Mouse (Mus musculus) midbrain, embryonic 14.5 days (tissue): ENCODE measurements around the gene Shroom2. TPM values are rescaled to one million over a fixed set of nuclear protein-coding genes. Genes with fewer than 3 reads are reported as not detected.

Experiments
- ATAC-seq: fragments of 200-750 bp; cut with Nextera tagmentation; 2 replicates; pipeline ENCODE4 v1.8.0; 2017; ENCODE audit warnings: moderate number of reproducible peaks, moderate library complexity; ENCODE audit not compliant: low FRiP score, low TSS enrichment
- DNase-seq: peaks from one replicate; pipeline ENCODE4 v3.0.0-alpha.2; 2015
- H3K27ac ChIP-seq: fragments of 300-500 bp; sonication (generic); replicated peaks from 2 replicates; pipeline ENCODE4 v1.5.1; 2014; ENCODE audit warnings: mild to moderate bottlenecking, low read depth, low read length, moderate library complexity
- H3K27me3 ChIP-seq: fragments of 300-500 bp; sonication (generic); 2 replicates; pipeline ENCODE4 v1.6.1; 2014; ENCODE audit warnings: low read length, control low read depth, mixed read lengths; ENCODE audit not compliant: control insufficient read depth, insufficient read depth
- H3K36me3 ChIP-seq: fragments of 300-500 bp; sonication (generic); 2 replicates; pipeline ENCODE4 v1.6.1; 2014; ENCODE audit warnings: low read length, control low read depth; ENCODE audit not compliant: control insufficient read depth, insufficient read depth
- H3K4me1 ChIP-seq: fragments of 300-500 bp; sonication (generic); 2 replicates; pipeline ENCODE4 v1.6.1; 2014; ENCODE audit warnings: mild to moderate bottlenecking, antibody characterized with exemption, low read length, control low read depth; ENCODE audit not compliant: control insufficient read depth, insufficient read depth
- H3K4me2 ChIP-seq: fragments of 300-500 bp; sonication (generic); 2 replicates; pipeline ENCODE4 v1.6.1; 2014; ENCODE audit warnings: mild to moderate bottlenecking, low read length, moderate library complexity
- H3K4me3 ChIP-seq: fragments of 300-500 bp; sonication (generic); replicated peaks from 2 replicates; pipeline ENCODE4 v1.5.1; 2014; ENCODE audit warnings: low read depth, low read length
- H3K9ac ChIP-seq: fragments of 300-500 bp; sonication (generic); replicated peaks from 2 replicates; pipeline ENCODE4 v1.6.1; 2014; ENCODE audit warnings: mild to moderate bottlenecking, low read length, moderate library complexity
- H3K9me3 ChIP-seq: fragments of 300-500 bp; sonication (generic); 2 replicates; pipeline ENCODE4 v1.6.1; 2016; ENCODE audit warnings: low read length, control low read depth, mixed read lengths; ENCODE audit not compliant: control insufficient read depth
- WGBS: fragments of 180-500 bp; shearing (Covaris S2); extraction: QIAGEN DNeasy Blood & Tissue Kit; methylation state at CpG from one replicate; pipeline ENCODE4 v1.1.7; 2014; 5-methylcytosine and 5-hydroxymethylcytosine counted together
- polyA plus RNA-seq: library from polyadenylated mRNA; unstranded; fragments of >200 nt; fragmentation: Nextera tagmentation; extraction: Ambion mirVana; gene quantifications from 2 replicates; pipeline ENCODE4 v1.2.1, GENCODE M21; 2014

Shroom2 gene
- polyA plus RNA-seq, 1 experiment from 2014 or later: 93.7 TPM

DNA sequence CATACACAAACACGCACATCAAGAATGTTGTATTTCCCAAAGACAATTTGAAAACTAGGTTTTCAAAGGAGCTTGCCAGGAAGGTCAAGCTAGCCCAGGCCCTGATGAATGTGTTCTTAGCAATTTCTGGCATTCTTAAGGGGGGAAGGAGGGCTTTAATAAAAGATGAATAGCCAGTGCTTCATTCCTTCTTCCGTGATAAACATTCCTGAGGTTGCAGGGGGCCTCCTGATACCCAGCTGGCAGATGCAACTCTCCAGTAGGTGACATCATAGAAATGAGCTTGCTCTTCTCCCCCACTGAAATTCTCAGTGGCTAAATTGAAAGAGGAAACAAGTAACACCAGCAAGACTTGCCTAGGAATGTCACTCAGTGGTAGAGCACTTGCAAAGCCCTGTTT is 5.1 kb downstream of the Shroom2 start:
- ATAC-seq: no peak
- Histone ChIP-seq H3K4me2 (no peak overlapping the region), H3K27me3 (peaks cover 8% of the 10 kb centered on the region), H3K9me3 (no peaks in the 10 kb centered on the region), H3K4me3 (no peak overlapping the region), H3K27ac (no peak overlapping the region), H3K4me1 (no peaks in the 10 kb centered on the region), H3K9ac (no peak overlapping the region), H3K36me3 (no peaks in the 10 kb centered on the region)
- DNase-seq: no peak
- 49% methylated on average over 2 of the region's 2 CpGs for WGBS

DNA sequence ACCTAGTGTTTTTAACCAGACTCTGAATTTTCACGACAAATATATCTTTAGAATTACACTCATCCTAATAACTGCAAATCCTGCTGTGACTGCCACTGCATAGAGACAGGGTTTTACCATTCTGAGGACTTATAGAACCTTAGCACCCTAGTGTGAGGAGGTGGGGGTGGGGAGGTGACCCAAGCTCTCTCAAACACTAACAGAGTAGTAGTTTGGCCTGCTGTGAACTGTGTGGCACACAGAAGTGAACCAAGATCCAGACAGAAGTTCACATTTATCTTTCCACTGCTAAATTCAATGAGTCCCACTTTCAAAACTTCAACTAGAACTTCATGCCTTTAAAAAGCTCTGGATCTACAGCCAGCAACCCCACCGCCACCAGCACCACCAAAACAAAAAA is 6.4 kb downstream of the Shroom2 start:
- H3K36me3 ChIP-seq: no peaks in the 10 kb centered on the region
- no peak overlapping the region for H3K4me2 ChIP-seq
- no peaks in the 10 kb centered on the region for H3K27me3 ChIP-seq
- H3K9ac ChIP-seq: no peak overlapping the region
- no peaks in the 10 kb centered on the region for H3K9me3 ChIP-seq
- DNase-seq (no peak), ATAC-seq (no peak)
- WGBS: 63% methylated on average over 2 of the region's 2 CpGs
- no peak overlapping the region for H3K4me3 ChIP-seq
- no peaks in the 10 kb centered on the region for H3K4me1 ChIP-seq
- no peak overlapping the region for H3K27ac ChIP-seq

DNA sequence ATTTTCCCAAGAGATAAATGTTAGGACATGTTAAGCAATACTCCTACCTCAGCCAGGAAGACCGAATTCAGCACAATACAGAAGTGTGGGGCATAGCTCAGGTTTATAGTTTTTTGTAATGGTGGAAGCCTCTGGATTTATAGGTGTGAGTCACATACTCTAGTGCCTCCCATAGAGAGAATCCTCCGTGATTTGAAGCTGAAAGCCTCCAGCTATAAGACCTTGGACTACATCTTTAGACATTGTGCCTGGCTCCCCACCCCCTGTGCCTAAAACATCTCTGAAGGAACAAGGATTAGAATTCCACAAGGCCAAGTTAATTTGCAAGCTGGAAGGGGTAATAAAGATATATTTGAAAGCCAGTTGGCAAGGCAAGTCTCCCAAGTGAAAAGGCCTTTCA is 6.8 kb downstream of the Shroom2 start:
- Histone ChIP-seq H3K4me1 (no peaks in the 10 kb centered on the region), H3K9ac (no peak overlapping the region), H3K27me3 (no peaks in the 10 kb centered on the region), H3K4me2 (no peak overlapping the region), H3K36me3 (no peaks in the 10 kb centered on the region), H3K27ac (no peak overlapping the region), H3K9me3 (no peaks in the 10 kb centered on the region), H3K4me3 (no peak overlapping the region)
- no peak for ATAC-seq
- no peak for DNase-seq
- WGBS: 50% methylated on average over 2 of the region's 2 CpGs

DNA sequence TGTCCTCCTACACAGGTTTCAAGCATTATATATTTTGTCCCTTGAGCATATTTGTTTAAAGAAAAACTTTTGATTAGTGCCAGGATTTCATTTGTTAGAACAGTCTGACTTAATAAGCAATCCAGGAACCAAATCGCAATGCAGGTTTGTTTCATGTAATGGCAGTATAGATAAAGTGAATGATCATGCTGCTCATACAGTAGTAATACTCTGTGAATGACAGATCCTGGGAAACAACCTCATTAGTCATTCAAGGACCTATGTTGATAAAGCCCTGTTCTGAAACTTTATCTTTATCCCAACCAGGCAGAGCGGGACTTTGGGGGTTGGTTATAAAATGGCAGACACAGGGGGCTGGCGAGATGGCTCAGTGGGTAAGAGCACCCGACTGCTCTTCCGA is 13.0 kb downstream of the Shroom2 start:
- Histone ChIP-seq H3K4me2 (no peak overlapping the region), H3K4me1 (no peaks in the 10 kb centered on the region), H3K27ac (no peak overlapping the region), H3K36me3 (no peaks in the 10 kb centered on the region), H3K9me3 (no peaks in the 10 kb centered on the region), H3K9ac (no peak overlapping the region), H3K27me3 (no peaks in the 10 kb centered on the region), H3K4me3 (no peak overlapping the region)
- WGBS: 91% methylated on average over 5 of the region's 5 CpGs
- ATAC-seq (no peak), DNase-seq (no peak)

- Histone ChIP-seq H3K27ac (no peak overlapping the region), H3K27me3 (no peaks in the 10 kb centered on the region), H3K4me3 (no peak overlapping the region), H3K9me3 (no peaks in the 10 kb centered on the region), H3K4me1 (no peaks in the 10 kb centered on the region), H3K4me2 (no peak overlapping the region), H3K9ac (no peak overlapping the region), H3K36me3 (no peaks in the 10 kb centered on the region)
- ATAC-seq (no peak), DNase-seq (no peak)
- WGBS: 91% methylated on average over 1 of the region's 1 CpGs
These were observed 13.4 kb downstream of the Shroom2 start for GRCm38 (mm10) chrX:152755819-152756218.

- WGBS: 64% methylated on average over 2 of the region's 2 CpGs
These were observed 23.3 kb downstream of the Shroom2 start for GRCm38 (mm10) chrX:152745925-152746324.

GRCm38 (mm10) chrX:152743642-152744041 is 25.6 kb downstream of the Shroom2 start:
- Histone ChIP-seq H3K27me3 (no peaks in the 10 kb centered on the region; the same call in 1 of the 2 replicates), H3K36me3 (no peaks in the 10 kb centered on the region), H3K9ac (no peak overlapping the region), H3K4me2 (no peak overlapping the region), H3K4me1 (no peaks in the 10 kb centered on the region), H3K27ac (no peak overlapping the region), H3K9me3 (no peaks in the 10 kb centered on the region), H3K4me3 (no peak overlapping the region)
- ATAC-seq (no peak), DNase-seq (no peak)

More at GRCm38 (mm10) chrX:152745925-152746324, 23.3 kb downstream of the Shroom2 start:
- Histone ChIP-seq H3K27me3 (no peaks in the 10 kb centered on the region; the same call in none of the 2 replicates), H3K4me3 (no peak overlapping the region), H3K36me3 (no peaks in the 10 kb centered on the region), H3K9ac (no peak overlapping the region), H3K27ac (no peak overlapping the region), H3K9me3 (no peaks in the 10 kb centered on the region), H3K4me2 (no peak overlapping the region), H3K4me1 (no peaks in the 10 kb centered on the region)
- ATAC-seq (no peak), DNase-seq (no peak)

GRCm38 (mm10) chrX:152738759-152739368 is 30.4 kb downstream of the Shroom2 start:
- Histone ChIP-seq H3K36me3 (no peaks in the 10 kb centered on the region), H3K9ac (no peak overlapping the region), H3K4me2 (no peak overlapping the region), H3K27ac (no peak overlapping the region), H3K4me3 (no peak overlapping the region), H3K9me3 (no peaks in the 10 kb centered on the region), H3K27me3 (0 out of 2 replicates have a peak, but pooled peaks cover 3% of the 10 kb centered on the region), H3K4me1 (no peaks in the 10 kb centered on the region)
- DNase-seq (no peak), ATAC-seq (no peak)
- WGBS: 78% methylated on average over 4 of the region's 4 CpGs

- 0 out of 2 replicates have a peak, but pooled peaks cover 3% of the 10 kb centered on the region for H3K27me3 ChIP-seq
- no peak overlapping the region for H3K4me3 ChIP-seq
- H3K36me3 ChIP-seq: no peaks in the 10 kb centered on the region
- ATAC-seq: no peak
- no peak overlapping the region for H3K27ac ChIP-seq
- 80% methylated on average over 2 of the region's 2 CpGs for WGBS
- H3K9ac ChIP-seq: no peak overlapping the region
- H3K9me3 ChIP-seq: no peaks in the 10 kb centered on the region
- H3K4me2 ChIP-seq: no peak overlapping the region
- no peak for DNase-seq
- no peaks in the 10 kb centered on the region for H3K4me1 ChIP-seq
These were observed 31.1 kb downstream of the Shroom2 start for GRCm38 (mm10) chrX:152738191-152738590.
